Mouse (Mus musculus) CH12.LX (cell line): ENCODE measurements at regions not wholly inside any gene's neighbourhood (a gene's known extent, or its start where the extent isn't known, plus 50 kb on each side); places are given as distances from the start of the nearest gene placed in this dataset.

ENCODE experiments used
- CHD2 ChIP-seq: IDR thresholded peaks from 2 replicates; pipeline ENCODE4 v1.6.1; 2011; ENCODE audit warnings: low read length, improper control_type of control experiment
- CTCF ChIP-seq, 2 experiments: IDR thresholded peaks in 1 of 2; conservative IDR thresholded peaks in 1 of 2; 2 replicates each; pipeline ENCODE4 v1.5.1; 2011 to 2012; ENCODE audit warnings: low read depth in 2 of 2, low read length in 2 of 2, improper control_type of control experiment in 1 of 2, inconsistent platforms in 1 of 2, mild to moderate bottlenecking in 1 of 2, moderate library complexity in 1 of 2
- MAX ChIP-seq: IDR thresholded peaks from 2 replicates; pipeline ENCODE4 v1.6.1; 2011; ENCODE audit warnings: low read length, improper control_type of control experiment
- POLR2A ChIP-seq: IDR thresholded peaks from 2 replicates; pipeline ENCODE4 v1.6.1; 2011; ENCODE audit warnings: low read depth, mild to moderate bottlenecking, improper control_type of control experiment, low read length
- UBTF ChIP-seq: IDR thresholded peaks from 2 replicates; pipeline ENCODE4 v1.6.1; 2012; ENCODE audit warnings: low read depth, mild to moderate bottlenecking, inconsistent platforms, low read length, improper control_type of control experiment, moderate library complexity

DNA sequence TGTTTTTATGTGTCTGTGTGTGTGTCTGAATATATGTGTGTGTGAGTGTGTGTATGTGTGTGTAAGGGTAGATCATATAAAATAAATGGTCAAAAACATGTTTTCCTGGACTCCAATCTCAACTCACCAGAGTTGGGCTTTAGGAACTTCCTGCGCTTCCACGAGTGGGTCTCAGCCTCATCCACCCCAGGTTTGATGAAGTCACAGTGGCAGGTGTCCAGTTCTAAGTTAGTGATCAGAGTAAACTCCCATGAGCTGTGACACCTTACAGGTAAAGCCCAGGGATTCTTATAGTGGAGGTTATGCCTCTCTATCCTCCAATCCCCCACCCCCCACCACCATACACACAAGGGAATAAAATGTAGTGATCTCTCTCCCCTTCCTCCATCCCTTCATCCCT is 152.6 kb downstream of the Fndc1 start:
- TF ChIP-seq POLR2A (no peak), MAX (no peak), UBTF (no peak), CTCF (conservative IDR thresholded peaks at IDR 0.05 in 1 of 2, IDR thresholded peaks at IDR 0.05 in 1 of 2; ENCODE audit: low read depth in 2 of 2, low read length in 2 of 2) (no peak), CHD2 (no peak)
